Mouse (Mus musculus): ENCODE measurements at regions not wholly inside any gene's neighbourhood (a gene's known extent, or its start where the extent isn't known, plus 50 kb on each side); places are given as distances from the start of the nearest gene placed in this dataset.

GRCm38 (mm10) chr1:41035085-41035880, 229.9 kb downstream of the Tmem182 start:
- TF ChIP-seq POLR2A (IDR thresholded peaks at IDR 0.05; ENCODE audit: low read depth, low read length) (no peak), CTCF (conservative IDR thresholded peaks at IDR 0.05; ENCODE audit: insufficient read depth, insufficient read length, low read depth, low read length) (no peak)
